Mouse (Mus musculus): ENCODE measurements around the gene Tmem191c. TPM values are rescaled to one million over a fixed set of nuclear protein-coding genes. Genes with fewer than 3 reads are reported as not detected.

Tmem191c gene
- not detected for polyA plus RNA-seq (2014; fragmentation: Illumina TruSeq; extraction: RNeasy Lipid Tissue Mini Kit (QIAGEN cat#74804); ENCODE audit: low read depth, low replicate concordance)

DNA sequence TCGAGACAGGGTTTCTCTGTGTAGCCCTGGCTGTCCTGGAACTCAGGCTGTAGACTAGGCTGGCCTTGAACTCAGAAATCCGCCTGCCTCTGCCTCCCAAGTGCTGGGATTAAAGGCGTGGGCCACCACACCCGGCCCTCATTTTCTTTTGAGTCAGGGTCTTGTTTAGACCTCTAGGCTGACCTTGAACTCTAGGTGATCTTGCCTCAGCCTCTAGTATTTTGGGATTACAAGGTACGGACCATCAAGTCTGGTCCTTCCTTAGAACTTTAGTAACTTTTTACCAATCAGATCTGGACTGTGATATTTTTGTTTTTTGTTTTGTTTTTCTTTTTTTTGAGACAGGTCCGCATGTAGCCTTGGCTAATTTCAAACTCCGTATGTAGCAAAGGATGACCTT, at the start of gene Tmem191c:
Gene Tmem191c (plus strand): TSS at position 357 of the 400 bp plus-strand sequence.

GRCm38 (mm10) chr16:17232794-17233701, 42.8 kb upstream of the Tmem191c start, which contains the start of gene Hic2:
TSS of gene Hic2 (plus strand) at chr16:17233572.

DNA sequence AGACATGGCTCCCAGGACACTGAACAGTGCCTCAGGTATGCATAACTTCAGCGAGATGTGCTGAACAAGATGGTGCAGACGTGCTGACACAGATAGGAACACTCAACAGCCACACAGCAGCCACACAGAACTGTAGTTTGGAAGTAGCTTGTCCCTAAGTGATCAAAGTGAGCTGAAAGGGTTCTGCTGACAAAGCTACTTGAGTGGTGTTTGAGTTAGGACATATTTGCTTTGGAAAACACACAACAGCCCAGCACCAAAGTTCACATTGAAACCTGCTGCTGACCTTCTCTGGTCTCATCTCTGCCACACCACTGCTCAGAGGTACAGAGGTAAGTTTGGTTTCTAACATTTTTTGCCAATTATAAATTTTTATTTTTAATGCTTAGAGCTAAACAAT, 55.2 kb downstream of the Tmem191c start, which contains the start of gene Serpind1:
Gene Serpind1 (plus strand): TSS at position 256 of the 400 bp plus-strand sequence.

Other genes with a start within 250 kb of the Tmem191c start
- gene Ypel1, start 206.4 kb upstream of the Tmem191c start, polyA plus RNA-seq (2014; fragmentation: Illumina TruSeq; extraction: RNeasy Lipid Tissue Mini Kit (QIAGEN cat#74804); ENCODE audit: low read depth, low replicate concordance): 0.85 TPM
- 64.4 TPM for gene Ppil2, start 164.8 kb upstream of the Tmem191c start, polyA plus RNA-seq (2014; fragmentation: Illumina TruSeq; extraction: RNeasy Lipid Tissue Mini Kit (QIAGEN cat#74804); ENCODE audit: low read depth, low replicate concordance)
- not detected for gene 2610318N02Rik, start 150.9 kb upstream of the Tmem191c start, polyA plus RNA-seq (2014; fragmentation: Illumina TruSeq; extraction: RNeasy Lipid Tissue Mini Kit (QIAGEN cat#74804); ENCODE audit: low read depth, low replicate concordance)
- gene Sdf2l1, start 143.7 kb upstream of the Tmem191c start, polyA plus RNA-seq (2014; fragmentation: Illumina TruSeq; extraction: RNeasy Lipid Tissue Mini Kit (QIAGEN cat#74804); ENCODE audit: low read depth, low replicate concordance): 9.1 TPM
- gene Ydjc, start 131.5 kb upstream of the Tmem191c start, polyA plus RNA-seq (2014; fragmentation: Illumina TruSeq; extraction: RNeasy Lipid Tissue Mini Kit (QIAGEN cat#74804); ENCODE audit: low read depth, low replicate concordance): not detected
- gene Ccdc116, start 128.8 kb upstream of the Tmem191c start, polyA plus RNA-seq (2014; fragmentation: Illumina TruSeq; extraction: RNeasy Lipid Tissue Mini Kit (QIAGEN cat#74804); ENCODE audit: low read depth, low replicate concordance): not detected
- 157 TPM for gene Ube2l3, start 73.4 kb upstream of the Tmem191c start, polyA plus RNA-seq (2014; fragmentation: Illumina TruSeq; extraction: RNeasy Lipid Tissue Mini Kit (QIAGEN cat#74804); ENCODE audit: low read depth, low replicate concordance)
- not detected for gene Rimbp3, start 67.5 kb upstream of the Tmem191c start, polyA plus RNA-seq (2014; fragmentation: Illumina TruSeq; extraction: RNeasy Lipid Tissue Mini Kit (QIAGEN cat#74804); ENCODE audit: low read depth, low replicate concordance)
- 0.44 TPM for gene Hic2, start 42.5 kb upstream of the Tmem191c start, polyA plus RNA-seq (2014; fragmentation: Illumina TruSeq; extraction: RNeasy Lipid Tissue Mini Kit (QIAGEN cat#74804); ENCODE audit: low read depth, low replicate concordance)
- 1.4 TPM for gene Serpind1, start 55.3 kb downstream of the Tmem191c start, polyA plus RNA-seq (2014; fragmentation: Illumina TruSeq; extraction: RNeasy Lipid Tissue Mini Kit (QIAGEN cat#74804); ENCODE audit: low read depth, low replicate concordance)
- 101 TPM for gene Snap29, start 129.9 kb downstream of the Tmem191c start, polyA plus RNA-seq (2014; fragmentation: Illumina TruSeq; extraction: RNeasy Lipid Tissue Mini Kit (QIAGEN cat#74804); ENCODE audit: low read depth, low replicate concordance)
- gene Pi4ka, start 130.2 kb downstream of the Tmem191c start, polyA plus RNA-seq (2014; fragmentation: Illumina TruSeq; extraction: RNeasy Lipid Tissue Mini Kit (QIAGEN cat#74804); ENCODE audit: low read depth, low replicate concordance): 27.7 TPM
- gene Crkl, start 175.9 kb downstream of the Tmem191c start, polyA plus RNA-seq (2014; fragmentation: Illumina TruSeq; extraction: RNeasy Lipid Tissue Mini Kit (QIAGEN cat#74804); ENCODE audit: low read depth, low replicate concordance): 22.6 TPM
- gene Aifm3, start 213.5 kb downstream of the Tmem191c start, polyA plus RNA-seq (2014; fragmentation: Illumina TruSeq; extraction: RNeasy Lipid Tissue Mini Kit (QIAGEN cat#74804); ENCODE audit: low read depth, low replicate concordance): 0.32 TPM
- 22.8 TPM for gene Lztr1, start 232.6 kb downstream of the Tmem191c start, polyA plus RNA-seq (2014; fragmentation: Illumina TruSeq; extraction: RNeasy Lipid Tissue Mini Kit (QIAGEN cat#74804); ENCODE audit: low read depth, low replicate concordance)

All from kidney, adult 10 weeks (tissue).